Mouse (Mus musculus) neural tube, postnatal 0 days (tissue): ENCODE measurements around the gene Scarb1. TPM values are rescaled to one million over a fixed set of nuclear protein-coding genes. Genes with fewer than 3 reads are reported as not detected.

Source experiments
- polyA plus RNA-seq: library from polyadenylated mRNA; unstranded; fragments of >200 nt; fragmentation: Nextera tagmentation; extraction: Ambion mirVana; gene quantifications from 2 replicates; pipeline ENCODE4 v1.2.1, GENCODE M21; 2015

Scarb1 gene
- 53.1 and 56.3 TPM in 2 replicates for polyA plus RNA-seq

DNA sequence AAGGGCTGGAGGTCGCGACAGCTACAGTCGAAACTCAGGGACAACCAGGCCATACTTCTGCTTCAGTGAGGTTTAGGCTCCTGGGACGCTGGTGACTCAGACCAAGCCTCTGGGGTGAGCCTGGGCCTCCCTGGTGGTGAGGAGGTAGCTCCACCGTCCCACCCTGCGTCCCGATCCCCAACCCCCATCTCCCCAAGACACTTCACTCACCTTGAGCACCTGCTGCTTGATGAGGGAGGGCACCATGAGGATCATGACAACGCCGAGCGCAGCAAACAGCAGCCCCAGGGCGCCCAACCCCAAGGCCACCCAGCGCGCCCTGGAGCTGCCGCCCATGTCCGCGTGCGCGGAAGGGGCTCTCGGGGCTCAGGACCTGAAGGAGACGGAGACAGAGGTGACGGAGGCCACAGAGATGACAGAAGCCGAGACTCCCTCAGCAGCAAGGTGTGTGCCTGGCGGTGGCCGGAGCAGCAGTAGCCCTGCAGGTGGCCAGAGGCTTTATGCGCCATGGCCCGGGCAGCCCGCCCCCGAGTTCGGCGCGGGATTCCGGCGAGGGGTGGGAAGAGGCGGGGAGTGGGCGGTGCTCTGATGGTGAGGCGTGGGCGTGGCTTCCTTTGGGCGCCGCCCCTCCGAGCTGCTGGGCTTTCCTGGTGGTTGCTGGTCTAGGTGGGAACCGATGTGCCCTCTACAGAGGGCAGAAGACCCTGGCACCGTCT is at the start of gene Scarb1:
Gene Scarb1, minus strand, starts transcription at position 548 of the 716 bp plus-strand sequence.

DNA sequence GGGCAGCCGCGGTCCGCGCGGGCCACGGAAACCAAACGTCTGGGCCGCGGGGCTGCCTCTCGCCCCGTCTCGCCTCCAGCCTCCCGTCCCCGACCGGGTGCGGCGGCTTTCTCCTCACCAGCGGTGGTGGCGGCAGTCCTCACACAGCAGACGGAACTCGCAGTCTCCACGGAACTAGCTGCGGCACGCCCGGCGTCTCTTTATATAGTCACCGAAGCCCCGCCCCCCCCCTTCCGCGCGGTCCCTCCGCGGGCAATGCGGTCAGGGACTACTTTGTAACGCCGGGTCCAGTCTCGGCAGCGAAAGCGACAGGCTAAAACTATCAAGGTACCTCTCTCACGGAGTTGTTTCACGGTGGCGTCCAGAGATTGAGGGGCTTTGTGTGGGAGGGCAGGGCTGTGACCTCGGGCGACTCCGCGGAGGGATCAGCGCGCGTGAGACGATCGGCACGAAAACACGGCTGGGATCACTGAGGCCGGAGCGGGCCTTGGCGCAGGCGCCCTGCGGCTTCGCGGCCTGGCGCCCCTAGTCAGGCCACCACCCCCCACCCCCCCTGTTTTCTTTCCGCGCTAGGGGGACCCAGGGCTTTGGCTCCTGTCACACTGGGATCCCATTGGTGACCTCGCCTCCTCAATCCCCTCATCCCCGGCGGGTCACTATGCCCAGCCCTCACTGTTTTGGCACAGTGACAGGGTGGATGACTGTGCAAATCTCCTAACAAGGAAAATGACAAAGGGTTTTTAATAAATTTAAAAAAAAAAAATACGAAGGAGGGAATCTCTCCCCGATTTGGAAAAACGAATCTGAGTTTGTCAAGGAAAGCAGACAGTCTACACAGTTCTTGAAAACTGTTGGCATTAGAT is 48.9 kb upstream of the Scarb1 start, which contains the start of gene Ubc:
Gene Ubc, minus strand, starts transcription at position 624 of the 863 bp plus-strand sequence.

DNA sequence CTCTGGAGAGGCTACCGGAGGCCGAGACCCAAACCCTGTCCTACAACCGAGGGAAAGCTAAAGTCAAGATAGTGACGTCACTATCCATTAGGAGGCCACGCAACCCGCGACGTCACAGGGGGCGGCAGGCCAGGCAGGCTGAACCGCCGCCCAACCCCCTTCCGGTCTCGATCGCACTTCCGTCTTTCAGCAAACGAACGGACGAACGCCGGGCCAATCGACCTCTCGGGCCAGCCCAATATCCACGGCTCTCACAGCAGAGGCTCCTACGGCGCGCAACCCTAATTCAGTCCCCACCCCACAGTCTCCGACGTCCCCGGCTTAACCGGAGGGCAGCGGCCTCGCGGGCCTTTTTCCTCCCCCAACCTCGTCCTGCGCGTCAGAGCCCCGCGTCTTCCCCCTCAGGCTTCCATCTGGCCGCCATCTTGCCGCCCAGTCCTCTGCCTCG is 48.3 kb upstream of the Scarb1 start, which contains the start of gene Gm10382:
Gene Gm10382, plus strand, starts transcription at position 192 of the 448 bp plus-strand sequence.

Other genes starting within 250 kb of the Scarb1 start
- 23.3 and 24.2 TPM in 2 replicates for gene Ncor2, start 161.9 kb downstream of the Scarb1 start, polyA plus RNA-seq
- gene Gm10382, start 48.2 kb upstream of the Scarb1 start, polyA plus RNA-seq = 0.75 and 0.79 TPM in 2 replicates
- gene Ubc, start 49.1 kb upstream of the Scarb1 start, polyA plus RNA-seq = 1,058 and 1,169 TPM in 2 replicates
- 6.6 and 7.3 TPM in 2 replicates for gene Dhx37, start 93.0 kb upstream of the Scarb1 start, polyA plus RNA-seq
- gene Bri3bp, start 100.5 kb upstream of the Scarb1 start, polyA plus RNA-seq = 39.6 and 41.5 TPM in 2 replicates
- gene Aacs, start 134.7 kb upstream of the Scarb1 start, polyA plus RNA-seq = 72.9 and 78.5 TPM in 2 replicates
- 7.7 and 7.8 TPM in 2 replicates for gene Tmem132b, start 190.7 kb upstream of the Scarb1 start, polyA plus RNA-seq